Mouse (Mus musculus): ENCODE results near the gene Col2a1.

DNA sequence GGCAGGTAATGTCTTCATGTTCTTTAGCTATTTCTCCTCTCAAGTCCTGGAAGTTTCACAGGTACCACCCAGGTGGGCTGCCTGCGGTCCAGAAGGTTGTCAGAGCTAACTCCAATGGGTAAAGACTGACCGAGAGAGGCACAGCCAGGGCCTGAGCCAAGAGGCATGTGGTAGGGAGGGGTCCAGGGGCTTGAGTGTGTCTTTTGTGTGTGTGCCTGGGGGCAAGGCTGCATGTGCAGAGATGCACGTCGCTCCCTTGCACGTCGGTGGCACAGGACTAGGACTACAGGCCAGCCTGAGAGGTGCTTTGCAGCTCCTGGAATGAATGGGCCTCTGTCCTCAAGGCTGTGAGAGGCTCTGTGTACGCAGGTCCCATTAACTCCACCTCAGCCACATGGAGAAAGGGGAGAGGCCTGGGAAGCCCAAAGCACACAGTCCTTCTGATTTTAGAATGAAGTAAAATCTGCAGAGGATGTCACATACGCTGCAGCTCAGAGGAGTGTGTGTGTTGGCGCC lies 28.8 kb upstream of the Col2a1 start:
- TF ChIP-seq CTCF (IDR thresholded peaks at IDR 0.05) (no peak), EP300 (IDR thresholded peaks at IDR 0.05) (no peak)
